Mouse (Mus musculus): ENCODE measurements around the gene Cdk16.
A peak's percentile ranks its signal among the peaks of the same experiment; 100 is the strongest.

Cdk16 gene

DNA sequence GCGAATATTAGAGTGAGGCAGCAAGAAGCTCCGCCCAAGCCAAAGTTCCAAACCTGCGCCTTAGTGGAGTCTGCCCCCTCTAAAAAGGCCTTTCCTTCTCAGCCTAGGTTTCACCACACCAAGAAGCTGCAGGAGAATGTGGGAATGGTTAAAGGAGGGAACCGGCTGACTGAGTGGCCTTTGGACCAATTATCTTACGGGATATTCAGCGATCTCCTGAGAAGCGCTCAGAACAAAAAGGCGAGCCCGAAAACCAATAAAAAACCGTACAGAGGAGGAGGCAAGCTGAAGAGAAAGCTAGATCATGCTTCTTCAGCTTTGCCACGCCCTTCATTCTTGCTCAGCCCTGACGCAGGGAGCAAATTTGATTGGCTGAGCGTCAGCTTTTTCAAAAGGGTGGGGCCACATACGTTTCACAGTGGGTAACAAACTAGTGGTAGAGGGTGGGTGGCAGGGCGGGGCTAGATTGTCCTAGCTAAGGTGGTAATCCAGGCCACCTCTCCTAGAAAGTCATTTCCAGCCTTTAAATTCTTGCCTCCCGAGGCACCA is at the start of gene Cdk16:
Gene Cdk16, plus strand, starts transcription at position 436 of the 549 bp plus-strand sequence.
- peak; percentile 93 for DNase-seq (ENCODE audit: low spot score in 2 of 2)

DNA sequence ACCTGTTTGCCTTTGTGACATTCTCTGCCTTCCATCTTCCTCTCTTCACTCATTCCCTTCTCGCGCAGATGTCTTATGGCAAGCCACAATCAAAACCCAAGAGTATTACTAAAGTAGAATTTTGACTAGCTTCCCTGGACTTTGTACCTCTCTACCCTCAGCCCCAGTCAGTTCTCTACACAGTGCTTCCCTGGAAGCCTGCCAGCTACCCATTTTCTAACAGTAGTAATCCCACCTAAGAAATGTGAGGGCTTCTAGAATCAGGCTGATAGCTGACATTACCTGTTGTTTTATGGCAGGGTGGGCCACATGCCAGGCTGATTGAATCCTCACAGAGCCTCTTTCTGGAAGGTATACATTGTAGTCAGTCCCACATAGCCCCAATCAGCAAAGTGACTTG is 49.6 kb upstream of the Cdk16 start:
- no peak for DNase-seq (ENCODE audit: low spot score in 2 of 2)

DNA sequence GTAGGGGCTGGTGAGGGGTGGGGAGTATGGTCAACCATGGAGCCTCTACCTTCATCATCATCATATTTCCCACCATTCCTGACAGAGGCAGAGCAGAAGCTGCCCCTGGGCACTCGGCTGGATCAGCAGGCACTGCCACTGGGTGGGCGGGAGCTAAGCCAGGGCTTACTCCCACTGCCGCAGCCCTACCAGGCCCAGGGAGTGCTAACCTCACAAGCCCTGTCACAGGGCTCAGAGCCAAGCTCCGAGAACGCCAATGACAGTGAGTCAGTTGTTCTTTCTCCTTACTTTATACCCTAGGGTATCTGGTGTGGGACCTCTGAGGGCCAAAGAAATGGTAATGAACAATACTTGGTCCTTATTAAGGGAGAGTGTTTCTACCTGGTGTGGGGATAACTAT is 43.0 kb upstream of the Cdk16 start:
- peak in 1 of 2 experiments; percentile 9 for DNase-seq (ENCODE audit: low spot score in 2 of 2)

DNA sequence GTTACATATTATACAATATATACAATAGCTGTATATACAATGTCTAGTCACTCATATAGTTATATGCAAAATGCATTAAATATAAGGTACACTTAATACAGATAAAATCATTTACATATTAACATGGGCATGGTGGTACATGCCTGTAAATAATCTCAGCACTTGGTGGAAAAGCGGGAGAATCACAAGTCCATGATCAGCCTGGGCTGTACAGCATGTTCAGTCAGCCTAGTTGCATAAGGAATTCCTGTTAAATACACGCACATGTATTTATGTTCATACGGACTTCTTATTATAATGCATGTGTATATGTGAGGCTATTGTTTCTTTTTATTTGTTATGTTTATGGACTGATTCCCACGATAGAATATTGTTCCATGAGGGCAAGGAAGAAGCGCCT is 30.2 kb upstream of the Cdk16 start:
- no peak for DNase-seq (ENCODE audit: low spot score in 2 of 2)

DNA sequence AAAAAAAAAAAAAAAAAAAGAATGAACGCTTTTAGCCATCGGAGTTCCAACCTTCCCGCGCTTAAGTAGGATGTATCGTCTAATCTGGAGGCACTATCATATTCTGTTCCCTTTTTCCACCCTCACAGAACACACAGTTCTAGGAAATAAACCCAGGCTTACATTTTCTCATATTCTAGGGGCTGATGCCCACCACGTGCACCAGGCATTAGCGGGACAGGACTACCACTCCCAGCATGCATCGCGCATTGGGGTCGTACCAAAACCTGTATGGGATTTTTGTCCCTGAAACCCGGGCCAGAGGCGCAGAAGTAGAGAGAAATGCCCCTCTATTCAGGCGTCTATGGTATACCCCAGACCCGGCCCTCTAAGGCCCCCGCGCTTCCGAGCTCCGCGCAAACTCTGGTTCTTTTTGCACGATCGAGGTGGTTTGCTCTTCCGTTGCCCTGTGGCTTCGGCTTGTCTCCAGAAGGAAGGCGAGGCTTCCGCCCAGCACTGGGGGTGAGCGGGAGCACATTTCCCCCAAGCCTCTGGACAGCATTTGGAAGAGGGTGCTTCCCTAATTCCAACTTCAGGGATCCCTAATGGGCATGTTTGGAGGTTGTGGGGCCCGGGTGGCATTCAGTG is 29.6 kb upstream of the Cdk16 start, which contains the start of gene Uba1:
Gene Uba1, plus strand, starts transcription at position 301 of the 627 bp plus-strand sequence.
- peak; percentile 74 to 76 for DNase-seq (ENCODE audit: low spot score in 2 of 2)

DNA sequence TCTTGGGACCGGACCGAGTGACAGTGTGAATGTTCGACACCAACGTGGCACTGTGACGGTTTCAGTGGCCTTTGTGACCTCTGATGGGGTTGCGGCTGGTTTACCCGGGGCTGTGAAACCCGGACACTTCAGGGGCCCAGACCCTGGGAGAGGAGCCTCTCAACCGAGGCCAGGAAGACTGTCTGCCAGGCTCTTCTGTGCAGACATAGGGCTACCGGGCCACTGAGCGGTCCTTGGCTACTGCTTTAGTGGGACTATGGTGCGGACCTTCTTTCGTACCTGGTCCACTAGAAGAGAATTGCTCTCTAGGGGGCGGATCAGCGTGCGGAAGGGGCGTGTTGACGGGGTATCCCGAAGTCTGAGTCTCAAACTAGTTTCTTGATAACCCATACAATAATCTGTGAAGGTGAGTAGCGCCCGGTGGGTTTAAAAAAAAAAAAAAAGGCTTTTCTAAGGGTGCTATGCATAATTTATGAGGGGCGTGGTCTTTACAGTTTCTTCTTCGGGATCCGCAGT is 28.8 kb upstream of the Cdk16 start:
- DNase-seq (ENCODE audit: low spot score in 2 of 2) = peak; percentile 7 to 8

DNA sequence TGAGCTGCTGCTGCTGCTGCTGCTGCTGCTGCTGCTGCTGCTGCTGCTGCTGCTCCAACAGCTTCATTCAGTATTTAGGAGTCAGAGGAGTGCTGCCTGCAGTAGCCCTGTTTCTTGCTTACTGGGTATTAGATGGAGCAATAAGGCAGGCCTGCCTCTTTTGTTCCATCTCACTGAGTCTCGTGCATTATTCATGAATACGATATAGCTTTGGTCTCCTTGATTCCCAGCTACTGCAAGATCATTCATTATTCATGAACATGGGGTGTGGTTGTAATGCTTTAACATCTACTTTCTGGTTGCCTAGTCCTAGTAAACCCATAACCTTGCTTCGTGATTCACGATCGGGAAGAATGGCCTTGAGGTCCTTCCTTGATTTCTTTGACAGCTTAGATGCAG is 25.4 kb upstream of the Cdk16 start:
- DNase-seq (ENCODE audit: low spot score in 2 of 2) = no peak

DNA sequence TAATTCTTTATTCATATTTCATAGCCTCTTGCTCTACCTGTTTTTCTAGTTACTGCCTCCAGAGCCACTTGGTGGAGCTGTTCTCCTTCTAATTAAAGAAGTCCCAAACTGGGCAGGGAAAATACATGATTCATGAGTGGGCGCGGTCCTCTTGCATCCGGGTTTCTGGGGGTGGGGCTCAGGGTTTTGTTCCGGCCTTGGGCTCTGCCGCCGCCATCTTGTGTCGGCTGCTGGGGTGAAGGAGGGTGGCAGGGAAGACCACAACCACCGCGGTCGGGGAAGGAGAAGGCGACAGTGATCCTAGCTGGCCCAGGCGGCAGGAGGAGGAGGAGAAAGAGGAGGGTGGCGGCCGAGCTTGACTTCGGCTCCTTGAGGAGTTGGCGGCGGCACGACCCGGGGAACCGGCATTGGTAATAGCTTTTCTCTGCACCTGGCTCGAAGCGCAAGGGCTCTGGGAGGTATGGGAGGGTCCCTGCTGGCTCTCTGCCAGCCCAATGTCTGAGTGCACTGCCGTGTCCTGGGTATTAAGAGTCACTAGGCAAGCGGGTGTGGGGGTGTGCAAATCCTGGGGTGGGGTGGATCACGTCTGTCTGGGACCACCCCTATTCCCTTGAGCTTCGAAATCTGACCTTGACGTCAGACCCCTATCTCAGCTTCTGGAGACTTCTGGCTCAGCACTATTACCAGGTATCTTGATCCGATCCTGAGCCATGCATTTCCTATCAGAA is 24.9 kb upstream of the Cdk16 start:
- DNase-seq (ENCODE audit: low spot score in 2 of 2) = peak; percentile 85 to 91

DNA sequence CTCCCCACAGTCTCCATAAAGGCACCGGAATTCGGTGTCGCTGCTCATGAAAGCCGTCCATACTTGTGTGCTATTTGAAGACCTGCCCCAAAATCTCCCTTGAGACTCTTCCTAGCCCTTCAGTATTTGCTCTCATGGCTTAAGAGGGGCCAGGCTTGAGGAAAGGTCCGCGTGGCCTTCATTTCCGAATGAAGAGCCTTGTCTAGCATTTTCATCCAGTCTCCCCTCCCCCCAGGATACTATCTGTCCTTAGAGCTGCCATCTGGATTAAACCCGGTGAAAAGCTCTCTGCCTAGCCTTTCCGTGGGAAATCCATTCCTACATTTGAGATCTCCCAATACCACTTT is 24.3 kb upstream of the Cdk16 start:
- DNase-seq (ENCODE audit: low spot score in 2 of 2) = no peak

DNA sequence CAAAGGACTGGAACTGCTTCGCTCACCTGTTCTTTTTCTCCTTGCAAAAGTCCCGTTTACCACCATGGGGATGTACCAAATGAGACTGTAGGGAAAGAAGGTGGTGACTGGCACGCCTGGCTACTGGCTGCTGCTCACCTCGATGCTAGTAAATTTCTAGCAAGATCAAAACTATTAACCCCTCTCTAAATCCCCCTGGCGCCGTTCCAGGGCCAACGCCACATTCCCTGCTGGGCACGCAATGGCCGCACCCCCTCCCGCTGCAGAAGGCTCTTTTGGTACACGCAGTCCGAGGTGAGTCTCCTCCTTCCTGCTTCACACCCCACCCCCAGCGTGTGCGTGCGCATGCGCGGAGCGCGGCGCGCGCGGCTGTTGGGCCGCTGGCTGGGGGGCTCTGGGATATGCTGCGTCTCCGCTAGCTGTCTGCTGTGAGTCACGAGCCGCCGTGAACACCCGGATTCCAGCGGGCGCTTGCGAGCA is 354 bp downstream of the Cdk16 start:
- DNase-seq (ENCODE audit: low spot score in 2 of 2) = peak; percentile 80 to 85

DNA sequence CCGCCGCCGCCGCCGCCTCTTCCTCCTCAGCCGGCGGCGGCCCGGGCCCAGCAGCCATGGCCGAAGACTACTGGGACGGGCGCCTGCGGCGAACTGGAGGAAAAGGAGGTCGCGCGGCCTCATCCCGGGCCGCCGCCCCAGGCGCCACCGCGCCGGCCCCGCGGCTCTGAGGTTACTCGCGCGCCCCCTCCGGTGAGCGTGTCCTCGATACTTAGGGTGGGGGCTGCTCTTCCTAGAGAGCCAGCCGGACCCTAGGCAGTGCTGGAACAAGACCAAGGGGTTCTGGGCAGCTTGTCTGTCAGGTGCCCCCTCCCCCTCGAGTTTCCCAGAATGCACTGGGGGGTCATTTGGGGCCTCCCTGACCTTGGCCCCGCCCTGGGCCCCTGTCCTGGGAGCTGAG is 861 bp downstream of the Cdk16 start:
- peak; percentile 43 to 66 for DNase-seq (ENCODE audit: low spot score in 2 of 2)

DNA sequence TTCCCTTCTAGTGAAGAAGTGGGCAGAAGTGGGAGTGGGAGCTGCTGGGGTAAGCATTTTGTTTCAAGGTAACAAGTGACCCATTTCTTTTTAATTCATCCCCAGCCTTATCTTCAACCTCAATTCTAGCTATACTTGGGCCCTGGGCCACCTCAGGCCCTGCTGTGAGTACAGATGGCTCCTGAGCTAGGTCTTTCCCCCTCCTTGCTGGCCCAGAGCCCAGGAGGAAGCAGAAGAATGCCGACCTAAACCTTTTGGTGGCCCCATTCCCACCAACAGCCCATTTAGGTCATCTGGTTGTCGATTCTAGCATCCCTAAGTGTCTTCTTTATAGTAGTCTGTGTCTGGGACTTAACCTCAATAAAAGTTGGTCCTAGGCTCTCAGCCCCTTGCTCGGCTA is 3.8 kb downstream of the Cdk16 start:
- DNase-seq (ENCODE audit: low spot score in 2 of 2) = no peak

DNA sequence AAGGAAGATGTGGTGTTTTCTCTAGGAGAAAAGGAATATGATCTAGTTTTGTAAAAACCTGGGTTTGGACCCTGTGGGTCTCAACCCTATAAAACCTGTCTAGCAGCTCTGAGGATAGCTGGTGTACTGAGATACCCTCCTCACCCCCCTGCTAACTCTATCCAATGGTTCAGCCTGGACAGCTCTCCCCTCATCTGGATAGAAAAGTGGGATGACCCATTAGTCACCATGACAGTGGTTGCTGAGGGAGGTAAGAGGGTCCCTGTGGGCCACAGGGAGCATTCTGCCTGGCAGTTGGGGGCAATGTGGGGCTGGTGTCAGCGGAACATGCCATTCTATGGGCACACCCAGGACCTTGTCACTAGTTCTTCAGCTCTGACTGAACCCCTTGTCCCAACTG is 4.9 kb downstream of the Cdk16 start:
- no peak for DNase-seq (ENCODE audit: low spot score in 2 of 2)

DNA sequence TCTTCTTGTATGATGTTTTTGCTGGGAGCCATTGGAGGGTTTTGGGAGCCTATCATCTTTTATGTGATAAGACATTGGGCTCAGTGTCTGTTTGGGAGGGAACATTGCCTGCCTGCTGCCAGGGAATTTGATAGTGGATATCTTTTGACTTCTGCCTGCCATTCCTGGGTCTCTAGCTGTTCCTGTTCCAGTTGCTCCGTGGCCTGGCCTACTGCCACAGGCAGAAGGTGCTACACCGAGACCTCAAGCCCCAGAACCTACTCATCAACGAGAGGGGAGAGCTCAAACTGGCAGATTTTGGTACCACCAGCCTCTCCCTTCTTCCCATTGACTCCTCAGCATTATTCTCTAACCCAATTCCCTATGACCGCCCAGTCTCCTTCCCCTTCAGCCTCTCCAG is 8.1 kb downstream of the Cdk16 start:
- peak in 1 of 2 experiments; percentile 9 for DNase-seq (ENCODE audit: low spot score in 2 of 2)

DNA sequence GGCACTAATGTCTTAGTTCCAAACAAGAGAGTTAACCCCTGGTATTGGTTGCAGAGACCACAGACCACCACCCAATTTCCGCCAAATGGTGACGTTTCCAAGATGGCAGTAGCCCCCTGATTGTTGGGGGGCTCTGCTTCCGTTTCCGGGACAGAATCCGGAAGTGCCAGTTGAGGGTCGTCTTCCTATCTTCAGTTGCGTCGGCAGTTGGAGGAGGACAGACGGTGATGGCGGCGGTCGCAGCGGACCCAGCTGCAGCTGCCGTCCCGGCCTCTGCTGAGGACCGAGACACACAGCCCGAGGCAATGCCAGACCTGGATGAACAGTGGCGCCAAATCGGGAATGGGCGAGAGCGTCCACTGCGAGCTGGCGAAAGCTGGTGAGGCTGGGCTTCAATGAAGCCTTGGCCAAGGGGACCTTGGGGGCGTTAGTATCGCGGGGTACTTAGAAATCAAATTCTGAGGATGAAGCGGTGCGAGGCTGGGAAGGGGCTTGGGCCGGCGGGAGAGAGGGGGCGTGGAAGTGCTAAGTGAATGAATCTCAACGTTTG is 16.1 kb downstream of the Cdk16 start, which contains the start of gene Usp11:
Gene Usp11, plus strand, starts transcription at position 166 of the 550 bp plus-strand sequence.
- DNase-seq (ENCODE audit: low spot score in 2 of 2) = peak in 1 of 2 experiments; percentile 13

DNA sequence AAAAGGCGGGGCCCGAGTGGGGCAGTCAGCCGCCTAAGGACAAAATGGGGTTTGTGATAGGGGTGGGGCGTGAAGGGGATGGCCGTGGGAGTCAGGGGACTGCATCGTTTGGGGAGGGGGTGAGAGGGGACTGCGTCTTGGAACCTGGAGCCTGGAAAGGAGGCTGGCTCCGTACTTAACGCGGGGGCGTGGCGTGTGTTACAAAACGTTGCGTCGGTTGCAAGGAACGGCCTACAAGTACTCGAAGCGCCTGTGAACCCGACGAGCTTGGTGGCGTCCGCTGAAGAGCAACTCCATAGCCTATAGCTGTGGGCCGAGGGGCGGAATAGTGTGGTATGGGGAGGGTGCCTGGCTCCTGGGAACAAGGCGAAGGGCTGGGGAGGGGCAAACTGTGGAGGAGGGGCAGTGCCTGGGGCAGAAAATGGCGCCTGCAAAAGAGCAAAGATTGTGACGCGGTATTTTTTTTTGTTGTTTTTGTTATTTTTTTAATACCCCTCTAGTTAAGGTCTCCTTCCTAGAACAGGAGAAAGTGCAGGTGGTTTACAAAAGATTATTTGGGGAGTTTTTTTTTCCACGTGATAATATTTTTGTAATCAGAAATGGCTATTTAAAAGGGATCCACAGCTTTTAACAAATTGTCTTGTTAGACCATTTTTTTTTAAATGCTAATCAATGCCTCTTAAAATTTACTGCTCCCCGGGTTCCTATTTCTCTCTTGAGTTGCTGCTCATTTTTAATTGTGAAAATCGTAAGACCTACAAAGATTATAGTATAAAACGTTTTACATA is 16.7 kb downstream of the Cdk16 start:
- DNase-seq (ENCODE audit: low spot score in 2 of 2) = peak; percentile 71 to 76

DNA sequence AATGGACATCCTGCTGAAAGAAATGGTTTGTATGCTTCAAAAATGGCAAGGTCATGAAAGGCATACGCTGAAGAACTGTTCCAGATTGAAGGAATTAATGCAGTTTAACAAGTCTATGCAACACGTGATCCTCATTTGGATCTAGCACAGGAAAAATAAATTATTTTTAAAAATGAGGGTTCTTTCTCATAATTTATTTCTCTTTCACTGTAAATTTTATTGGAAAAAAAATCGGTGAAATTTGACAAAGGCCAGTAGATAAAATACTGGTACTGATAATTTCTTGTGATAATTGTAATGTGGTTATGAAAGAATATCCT is 17.3 kb downstream of the Cdk16 start:
- DNase-seq (ENCODE audit: low spot score in 2 of 2) = no peak

DNA sequence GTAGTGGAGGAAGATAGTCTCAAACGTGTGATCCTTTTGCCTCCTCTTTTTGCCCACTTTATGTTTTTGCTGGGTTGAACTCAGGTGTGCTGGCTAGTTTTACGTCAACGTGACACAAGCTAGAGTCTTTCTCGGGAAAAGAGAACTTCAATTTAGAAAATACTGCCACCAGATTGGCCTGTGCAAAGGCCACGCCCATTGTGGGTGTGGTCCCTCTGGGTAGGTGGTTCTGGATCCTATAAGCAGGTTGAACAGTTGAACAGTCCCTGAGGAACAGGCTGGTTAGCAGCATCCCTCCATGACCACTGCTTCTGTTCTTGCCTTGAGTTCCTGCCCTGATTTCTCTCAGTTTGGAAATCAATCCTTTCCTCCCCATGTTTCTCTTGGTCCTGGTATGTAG is 40.9 kb downstream of the Cdk16 start:
- no peak for DNase-seq (ENCODE audit: low spot score in 2 of 2)

DNA sequence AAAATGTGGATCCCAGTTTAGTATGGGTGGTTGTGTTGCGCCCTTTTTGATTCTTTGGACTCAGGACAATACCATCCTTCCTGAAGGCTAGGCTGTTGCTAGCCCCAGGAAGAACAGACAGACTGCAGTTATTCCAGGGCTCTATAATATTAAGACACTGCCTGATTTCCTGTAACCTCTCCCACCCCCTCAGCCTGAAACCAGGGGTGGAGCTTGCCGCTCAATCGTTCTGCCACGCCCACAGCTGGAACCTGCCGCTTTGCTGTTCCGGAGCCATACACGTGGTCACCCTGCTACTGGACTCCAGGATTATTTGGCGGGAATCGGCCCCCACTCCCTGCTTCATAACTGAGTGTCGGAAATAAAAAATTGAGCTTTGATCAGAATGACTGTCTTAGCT is 42.3 kb downstream of the Cdk16 start:
- DNase-seq (ENCODE audit: low spot score in 2 of 2) = peak in 1 of 2 experiments; percentile 15

DNA sequence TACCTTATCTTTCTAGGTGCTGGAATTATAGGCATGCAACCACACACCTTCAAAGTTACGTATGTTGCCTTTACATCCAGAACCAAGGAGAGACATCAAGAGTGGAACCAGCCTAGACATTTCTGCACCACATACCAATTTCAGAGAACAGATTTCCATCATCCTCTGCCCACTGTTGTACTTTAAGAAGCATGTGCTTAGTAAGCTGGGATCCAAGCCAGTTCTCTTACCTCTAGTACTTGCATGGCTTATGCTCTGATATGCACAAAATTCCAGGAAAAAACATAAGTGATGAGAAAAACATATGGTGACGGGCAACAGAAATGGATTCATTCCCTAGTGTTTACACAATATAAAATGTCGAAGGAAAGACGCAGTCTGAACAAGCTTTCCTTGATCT is 48.7 kb downstream of the Cdk16 start:
- DNase-seq (ENCODE audit: low spot score in 2 of 2) = no peak

DNA sequence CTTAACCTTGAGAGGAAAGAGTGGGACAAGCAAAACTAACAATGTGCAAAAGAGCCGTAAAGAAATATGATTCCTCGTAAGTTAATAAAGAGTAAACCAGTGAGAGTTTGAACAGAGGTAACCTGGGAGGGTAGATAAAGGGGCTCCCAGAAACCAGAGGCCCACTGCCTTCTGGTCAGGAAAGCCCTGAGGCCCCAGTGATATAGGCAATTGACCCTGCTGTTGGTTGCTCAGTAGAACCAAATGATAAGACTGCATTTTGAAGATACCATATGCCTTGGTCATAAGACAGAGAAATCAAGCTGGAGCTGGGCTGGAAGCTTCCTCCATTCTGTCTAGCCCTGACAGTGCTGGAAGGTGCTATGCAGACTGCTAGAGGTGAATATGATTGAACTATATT is 61.1 kb downstream of the Cdk16 start:
- DNase-seq (ENCODE audit: low spot score in 2 of 2) = no peak

Measured in heart, adult 9 months (tissue).